Mouse (Mus musculus) forebrain, postnatal 0 days (tissue): ENCODE measurements around the gene Lamp1. TPM values are rescaled to one million over a fixed set of nuclear protein-coding genes. Genes with fewer than 3 reads are reported as not detected.

Experiments used
- ATAC-seq: fragments of 200-750 bp; cut with Nextera tagmentation; 2 replicates; pipeline ENCODE4 v1.8.0; 2017; ENCODE audit warnings: mild to moderate bottlenecking, moderate library complexity
- DNase-seq: peaks from one replicate; pipeline ENCODE4 v3.0.0-alpha.2; 2015
- H3K27ac ChIP-seq: fragments of 300-500 bp; sonication (generic); 2 replicates; pipeline ENCODE4 v1.5.1; 2014; ENCODE audit warnings: low read depth, mild to moderate bottlenecking, antibody characterized with exemption, low read length, moderate library complexity, mixed read lengths
- H3K27me3 ChIP-seq: fragments of 300-500 bp; sonication (generic); 2 replicates; pipeline ENCODE4 v1.6.1; 2014; ENCODE audit warnings: mild to moderate bottlenecking, low read length, mixed read lengths; ENCODE audit not compliant: insufficient read depth
- H3K36me3 ChIP-seq: fragments of 300-500 bp; sonication (generic); 2 replicates; pipeline ENCODE4 v1.6.1; 2014; ENCODE audit warnings: mild to moderate bottlenecking, moderate library complexity; ENCODE audit not compliant: insufficient read depth
- H3K4me1 ChIP-seq: fragments of 300-500 bp; sonication (generic); 2 replicates; pipeline ENCODE4 v1.6.1; 2014; ENCODE audit warnings: antibody characterized with exemption; ENCODE audit not compliant: insufficient read depth
- H3K4me2 ChIP-seq: fragments of 300-500 bp; sonication (generic); 2 replicates; pipeline ENCODE4 v1.6.1; 2014; ENCODE audit warnings: low read depth, mild to moderate bottlenecking, moderate library complexity
- H3K4me3 ChIP-seq: fragments of 300-500 bp; sonication (generic); 2 replicates; pipeline ENCODE4 v1.5.1; 2014; ENCODE audit warnings: low read depth, low read length, mixed read lengths
- H3K9ac ChIP-seq: fragments of 300-500 bp; sonication (generic); 2 replicates; pipeline ENCODE4 v1.6.1; 2014; ENCODE audit warnings: mild to moderate bottlenecking
- H3K9me3 ChIP-seq: fragments of 300-500 bp; sonication (generic); 2 replicates; pipeline ENCODE4 v1.6.1; 2016; ENCODE audit warnings: low read length
- CTCF ChIP-seq: sonication (generic); IDR thresholded peaks from 2 replicates; pipeline ENCODE4 v1.5.1; 2016; ENCODE audit warnings: antibody characterized with exemption, control low read depth, low read depth
- WGBS: fragments of 180-500 bp; shearing (Covaris S2); extraction: QIAGEN DNeasy Blood & Tissue Kit; methylation state at CpG from one replicate; pipeline ENCODE4 v1.1.7; 2014; 5-methylcytosine and 5-hydroxymethylcytosine counted together
- polyA plus RNA-seq: library from polyadenylated mRNA; unstranded; fragments of >200 nt; fragmentation: Nextera tagmentation; extraction: Ambion mirVana; gene quantifications from 2 replicates; pipeline ENCODE4 v1.2.1, GENCODE M21; 2015
- total RNA-seq: library from RNA; depleted of rRNA; stranded (reverse); fragments of >200 nt; gene quantifications from 2 replicates; pipeline ENCODE4 v1.2.3, GENCODE M21; 2014; rRNA removed

Lamp1 gene
- 270 and 295 TPM in 2 replicates for total RNA-seq
- polyA plus RNA-seq, result 356 and 373 TPM in 2 replicates

DNA sequence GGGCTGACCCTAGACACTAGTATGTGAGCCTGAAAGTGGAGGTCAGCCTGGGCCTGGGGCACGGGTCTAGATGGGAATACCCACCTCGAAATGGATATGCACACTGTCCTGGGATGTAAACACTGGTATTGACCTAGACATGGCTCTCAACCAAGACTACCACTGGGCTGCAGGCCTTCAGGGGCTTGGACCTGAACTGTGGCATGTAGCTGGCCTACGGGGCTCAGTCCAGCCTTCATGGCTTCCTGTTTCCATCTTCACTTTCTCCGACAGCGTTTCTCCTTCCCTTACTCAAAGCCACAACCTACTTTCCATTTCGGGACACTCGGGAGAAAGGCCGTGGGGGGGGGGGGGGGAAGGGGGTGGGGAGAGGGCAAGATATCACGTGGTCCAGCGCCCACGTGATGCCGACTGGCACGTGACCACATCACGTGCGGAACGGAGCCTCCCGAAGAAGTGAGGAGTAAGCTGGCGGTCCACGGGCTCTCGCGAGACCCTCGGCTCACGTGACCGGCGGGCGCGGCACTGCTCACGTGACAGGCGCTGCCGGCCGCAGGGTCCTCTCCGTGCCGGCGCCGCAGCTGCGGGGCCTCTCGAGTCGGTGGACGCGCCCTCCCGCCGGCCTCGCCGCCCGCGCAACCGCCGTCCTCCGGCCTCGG, at the start of gene Lamp1:
TSS of gene Lamp1 (plus strand) at position 444 of the 659 bp plus-strand sequence.
- Histone ChIP-seq H3K27me3 (no peaks in the 10 kb centered on the region), H3K4me2 (peak within 1 kb of the TSS; percentile 90), H3K4me3 (peak within 1 kb of the TSS; percentile 99), H3K36me3 (peaks cover 10% of the 10 kb centered on the region; the same call in 1 of the 2 replicates), H3K4me1 (peaks cover 9% of the 10 kb centered on the region; the same call in 1 of the 2 replicates), H3K9ac (peak within 1 kb of the TSS; percentile 83), H3K27ac (peak within 1 kb of the TSS; percentile 84), H3K9me3 (no peaks in the 10 kb centered on the region)
- ATAC-seq (peak; percentile 99), DNase-seq (peak; percentile 99)
- TF ChIP-seq CTCF, result no peak
- WGBS, result 3% methylated on average over 18 of the region's 50 CpGs

- H3K4me1 ChIP-seq, result peaks cover 6% of the 10 kb centered on the region; the same call in 1 of the 2 replicates
- H3K27ac ChIP-seq, result no peak overlapping the region
- no peak for DNase-seq
- no peaks in the 10 kb centered on the region for H3K9me3 ChIP-seq
- no peak overlapping the region for H3K4me3 ChIP-seq
- no peak overlapping the region for H3K4me2 ChIP-seq
- TF ChIP-seq CTCF, result no peak
- WGBS, result 58% methylated on average over 1 of the region's 1 CpGs
- no peak for ATAC-seq
- H3K36me3 ChIP-seq, result peaks cover 3% of the 10 kb centered on the region; the same call in 1 of the 2 replicates
- H3K27me3 ChIP-seq, result no peaks in the 10 kb centered on the region
- H3K9ac ChIP-seq, result no peak overlapping the region
Measured at GRCm38 (mm10) chr8:13109416-13109960, 49.5 kb upstream of the Lamp1 start.

- H3K4me2 ChIP-seq, result no peak overlapping the region
- no peak for DNase-seq
- H3K36me3 ChIP-seq, result peaks cover 3% of the 10 kb centered on the region; the same call in 1 of the 2 replicates
- no peaks in the 10 kb centered on the region for H3K4me1 ChIP-seq
- no peaks in the 10 kb centered on the region for H3K9me3 ChIP-seq
- ATAC-seq, result no peak
- H3K4me3 ChIP-seq, result no peak overlapping the region
- H3K27ac ChIP-seq, result no peak overlapping the region
- H3K9ac ChIP-seq, result no peak overlapping the region
- whole genome bisulfite sequencing, result 88% methylated on average over 11 of the region's 11 CpGs
- TF ChIP-seq CTCF, result no peak
- no peaks in the 10 kb centered on the region for H3K27me3 ChIP-seq
Measured at GRCm38 (mm10) chr8:13111917-13112316, 47.0 kb upstream of the Lamp1 start.

GRCm38 (mm10) chr8:13113232-13113631, 45.7 kb upstream of the Lamp1 start:
- H3K4me1 ChIP-seq, result no peaks in the 10 kb centered on the region
- WGBS, result 90% methylated on average over 4 of the region's 4 CpGs
- no peaks in the 10 kb centered on the region for H3K27me3 ChIP-seq
- ATAC-seq, result no peak
- H3K36me3 ChIP-seq, result peaks cover 8% of the 10 kb centered on the region
- no peak overlapping the region for H3K9ac ChIP-seq
- no peak for DNase-seq
- no peak overlapping the region for H3K4me3 ChIP-seq
- no peak overlapping the region for H3K4me2 ChIP-seq
- no peaks in the 10 kb centered on the region for H3K9me3 ChIP-seq
- TF ChIP-seq CTCF, result no peak
- no peak overlapping the region for H3K27ac ChIP-seq

GRCm38 (mm10) chr8:13117096-13117495, 41.9 kb upstream of the Lamp1 start:
- H3K4me2 ChIP-seq, result no peak overlapping the region
- no peak for TF ChIP-seq CTCF
- ATAC-seq, result no peak
- WGBS, result 92% methylated on average over 2 of the region's 2 CpGs
- H3K27ac ChIP-seq, result no peak overlapping the region
- no peaks in the 10 kb centered on the region for H3K27me3 ChIP-seq
- no peak for DNase-seq
- H3K4me3 ChIP-seq, result no peak overlapping the region
- H3K36me3 ChIP-seq, result peaks cover 21% of the 10 kb centered on the region
- no peaks in the 10 kb centered on the region for H3K9me3 ChIP-seq
- no peak overlapping the region for H3K9ac ChIP-seq
- no peaks in the 10 kb centered on the region for H3K4me1 ChIP-seq

- H3K27ac ChIP-seq, result no peak overlapping the region
- H3K27me3 ChIP-seq, result no peaks in the 10 kb centered on the region
- no peak for TF ChIP-seq CTCF
- ATAC-seq (no peak), DNase-seq (no peak)
- no peak overlapping the region for H3K4me3 ChIP-seq
- peaks cover 21% of the 10 kb centered on the region for H3K36me3 ChIP-seq
- 90% methylated on average over 3 of the region's 3 CpGs for whole genome bisulfite sequencing
- H3K4me2 ChIP-seq, result no peak overlapping the region
- H3K4me1 ChIP-seq, result no peaks in the 10 kb centered on the region
- H3K9ac ChIP-seq, result no peak overlapping the region
- H3K9me3 ChIP-seq, result no peaks in the 10 kb centered on the region
Measured at GRCm38 (mm10) chr8:13118516-13118915, 40.4 kb upstream of the Lamp1 start.
